Mouse (Mus musculus) thymus, postnatal 0 days (tissue): Measurements from ENCODE around the gene Alad. TPM values are rescaled to one million over a fixed set of nuclear protein-coding genes. Genes with fewer than 3 reads are reported as not detected.
A peak's percentile ranks its signal among the peaks of the same experiment; 100 is the strongest.

Experiments used
- DNase-seq: peaks from one replicate; pipeline ENCODE4 v3.0.0-alpha.2; 2015; ENCODE audit warnings: low spot score
- polyA plus RNA-seq: library from polyadenylated mRNA; unstranded; fragments of >200 nt; fragmentation: Nextera tagmentation; extraction: Ambion mirVana; gene quantifications from 2 replicates; pipeline ENCODE4 v1.2.1, GENCODE M21; 2015

The Alad gene
- polyA plus RNA-seq, 1 experiment from 2014 or later = 54.4 TPM

GRCm38 (mm10) chr4:62517538-62518415 lies 1.9 kb downstream of the Alad start:
- no peak for DNase-seq

- DNase-seq = no peak
These were observed 2.7 kb downstream of the Alad start for GRCm38 (mm10) chr4:62517046-62517445.

GRCm38 (mm10) chr4:62516579-62516978 lies 3.1 kb downstream of the Alad start:
- no peak for DNase-seq

GRCm38 (mm10) chr4:62516079-62516478 lies 3.6 kb downstream of the Alad start:
- DNase-seq = no peak

GRCm38 (mm10) chr4:62515490-62515889 lies 4.2 kb downstream of the Alad start:
- DNase-seq = no peak

GRCm38 (mm10) chr4:62514995-62515394 lies 4.7 kb downstream of the Alad start:
- no peak for DNase-seq

- no peak for DNase-seq
These were observed 5.7 kb downstream of the Alad start for GRCm38 (mm10) chr4:62513998-62514506.

GRCm38 (mm10) chr4:62509946-62510345 lies 9.8 kb downstream of the Alad start:
- no peak for DNase-seq

GRCm38 (mm10) chr4:62508839-62509238 lies 10.9 kb downstream of the Alad start:
- DNase-seq = no peak

- peak; percentile 56 for DNase-seq
These were observed 12.9 kb downstream of the Alad start for GRCm38 (mm10) chr4:62506798-62507197.

GRCm38 (mm10) chr4:62505991-62506390 lies 13.7 kb downstream of the Alad start:
- DNase-seq = no peak

- DNase-seq = no peak
These were observed 16.2 kb downstream of the Alad start, which contains the start of gene Hdhd3 for GRCm38 (mm10) chr4:62503374-62503970. Gene Hdhd3, minus strand, starts transcription at chr4:62503467.

GRCm38 (mm10) chr4:62502969-62503368 lies 16.7 kb downstream of the Alad start:
- DNase-seq = no peak

GRCm38 (mm10) chr4:62501964-62502732 lies 17.6 kb downstream of the Alad start:
- peak; percentile 69 for DNase-seq

GRCm38 (mm10) chr4:62501534-62501933 lies 18.2 kb downstream of the Alad start:
- DNase-seq = no peak

GRCm38 (mm10) chr4:62500799-62501198 lies 18.9 kb downstream of the Alad start:
- DNase-seq = no peak

- DNase-seq = no peak
These were observed 22.9 kb downstream of the Alad start for GRCm38 (mm10) chr4:62496815-62497214.

GRCm38 (mm10) chr4:62495946-62496345 lies 23.8 kb downstream of the Alad start:
- no peak for DNase-seq

GRCm38 (mm10) chr4:62494230-62494629 lies 25.5 kb downstream of the Alad start:
- DNase-seq = no peak

GRCm38 (mm10) chr4:62492682-62493081 lies 27.0 kb downstream of the Alad start:
- DNase-seq = no peak

GRCm38 (mm10) chr4:62487914-62488313 lies 31.8 kb downstream of the Alad start:
- no peak for DNase-seq

GRCm38 (mm10) chr4:62487172-62487571 lies 32.5 kb downstream of the Alad start:
- no peak for DNase-seq
